Mouse (Mus musculus): ENCODE results near the gene Uchl3. TPM values are rescaled to one million over a fixed set of nuclear protein-coding genes. Genes with fewer than 3 reads are reported as not detected.

Uchl3 gene
- polyA plus RNA-seq, 1 experiment from 2014 or later: 104 TPM

- 86% methylated on average over 6 of the region's 6 CpGs for WGBS
- no peak overlapping the region for H3K9ac ChIP-seq
- H3K27ac ChIP-seq (ENCODE audit: poor library complexity, severe bottlenecking): no peak overlapping the region
- H3K36me3 ChIP-seq: peaks cover 28% of the 10 kb centered on the region
- no peak overlapping the region for H3K4me3 ChIP-seq
- no peak for ATAC-seq (ENCODE audit: insufficient number of reproducible peaks, low FRiP score)
- no peak overlapping the region for H3K4me2 ChIP-seq
- H3K27me3 ChIP-seq (replicated peaks): no peaks in the 10 kb centered on the region
- H3K9me3 ChIP-seq (replicated peaks): no peaks in the 10 kb centered on the region
- H3K4me1 ChIP-seq (replicated peaks): no peaks in the 10 kb centered on the region
Observed at GRCm38 (mm10) chr14:101637381-101637780, 16.4 kb upstream of the Uchl3 start.

GRCm38 (mm10) chr14:101640153-101640843 lies 13.5 kb upstream of the Uchl3 start, which contains the start of gene Commd6:
Commd6 (minus strand) TSS chr14:101640686.
- H3K4me3 ChIP-seq: peak within 1 kb of the TSS; percentile 79
- no peaks in the 10 kb centered on the region for H3K4me1 ChIP-seq (replicated peaks)
- H3K9me3 ChIP-seq (replicated peaks): no peaks in the 10 kb centered on the region
- ATAC-seq (ENCODE audit: insufficient number of reproducible peaks, low FRiP score): peak; percentile 97
- H3K27me3 ChIP-seq (replicated peaks): no peaks in the 10 kb centered on the region
- peak within 1 kb of the TSS; percentile 71 for H3K27ac ChIP-seq (ENCODE audit: poor library complexity, severe bottlenecking)
- H3K36me3 ChIP-seq: peaks cover 5% of the 10 kb centered on the region; the same call in 1 of the 2 replicates
- WGBS: under 1% methylated on average over 38 of the region's 39 CpGs
- H3K9ac ChIP-seq: peak within 1 kb of the TSS; percentile 82
- H3K4me2 ChIP-seq: peak within 1 kb of the TSS; percentile 94

GRCm38 (mm10) chr14:101644948-101645347 lies 8.8 kb upstream of the Uchl3 start:
- Histone ChIP-seq H3K4me3 (no peak overlapping the region), H3K27ac (ENCODE audit: poor library complexity, severe bottlenecking) (no peak overlapping the region), H3K4me2 (no peak overlapping the region), H3K4me1 (replicated peaks) (no peaks in the 10 kb centered on the region), H3K9me3 (replicated peaks) (no peaks in the 10 kb centered on the region), H3K36me3 (no peaks in the 10 kb centered on the region), H3K9ac (no peak overlapping the region), H3K27me3 (replicated peaks) (no peaks in the 10 kb centered on the region)
- WGBS: 64% methylated on average over 1 of the region's 1 CpGs
- ATAC-seq (ENCODE audit: insufficient number of reproducible peaks, low FRiP score): no peak

- WGBS: 77% methylated on average over 4 of the region's 4 CpGs
- no peak overlapping the region for H3K9ac ChIP-seq
- H3K27ac ChIP-seq (ENCODE audit: poor library complexity, severe bottlenecking): no peak overlapping the region
- H3K4me2 ChIP-seq: no peak overlapping the region
- no peak for ATAC-seq (ENCODE audit: insufficient number of reproducible peaks, low FRiP score)
- H3K27me3 ChIP-seq (replicated peaks): no peaks in the 10 kb centered on the region
- H3K9me3 ChIP-seq (replicated peaks): no peaks in the 10 kb centered on the region
- H3K36me3 ChIP-seq: no peaks in the 10 kb centered on the region
- peaks cover 3% of the 10 kb centered on the region; the same call in 1 of the 2 replicates for H3K4me1 ChIP-seq (replicated peaks)
- H3K4me3 ChIP-seq: no peak overlapping the region
Observed at GRCm38 (mm10) chr14:101650551-101650950, 3.2 kb upstream of the Uchl3 start.

- Histone ChIP-seq H3K4me2 (no peak overlapping the region), H3K9me3 (replicated peaks) (no peaks in the 10 kb centered on the region), H3K9ac (no peak overlapping the region), H3K4me1 (replicated peaks) (peaks cover 3% of the 10 kb centered on the region; the same call in 1 of the 2 replicates), H3K4me3 (no peak overlapping the region), H3K27me3 (replicated peaks) (no peaks in the 10 kb centered on the region), H3K36me3 (no peaks in the 10 kb centered on the region), H3K27ac (ENCODE audit: poor library complexity, severe bottlenecking) (no peak overlapping the region)
- WGBS: 84% methylated on average over 6 of the region's 6 CpGs
- ATAC-seq (ENCODE audit: insufficient number of reproducible peaks, low FRiP score): no peak
Observed at GRCm38 (mm10) chr14:101652571-101652970, 1.2 kb upstream of the Uchl3 start.

GRCm38 (mm10) chr14:101654526-101654909 lies 751 bp downstream of the Uchl3 start:
- peak overlapping the region; percentile 97 for H3K4me2 ChIP-seq
- peak overlapping the region; percentile 89 for H3K4me3 ChIP-seq
- 0 out of 2 replicates have a peak, but pooled peaks have one; percentile 8 for ATAC-seq (ENCODE audit: insufficient number of reproducible peaks, low FRiP score)
- H3K9me3 ChIP-seq (replicated peaks): no peaks in the 10 kb centered on the region
- no peak overlapping the region for H3K27ac ChIP-seq (ENCODE audit: poor library complexity, severe bottlenecking)
- WGBS: 1% methylated on average over 10 of the region's 10 CpGs
- no peaks in the 10 kb centered on the region for H3K27me3 ChIP-seq (replicated peaks)
- peak overlapping the region; percentile 87 for H3K9ac ChIP-seq
- H3K4me1 ChIP-seq (replicated peaks): peaks cover 3% of the 10 kb centered on the region; the same call in 1 of the 2 replicates
- H3K36me3 ChIP-seq: 0 out of 2 replicates have a peak, but pooled peaks cover 3% of the 10 kb centered on the region

- 65% methylated on average over 10 of the region's 10 CpGs for WGBS
- Histone ChIP-seq H3K9me3 (replicated peaks) (no peaks in the 10 kb centered on the region), H3K4me3 (no peak overlapping the region), H3K4me2 (no peak overlapping the region), H3K4me1 (replicated peaks) (peaks cover 3% of the 10 kb centered on the region; the same call in 1 of the 2 replicates), H3K9ac (no peak overlapping the region), H3K27me3 (replicated peaks) (no peaks in the 10 kb centered on the region), H3K27ac (ENCODE audit: poor library complexity, severe bottlenecking) (no peak overlapping the region), H3K36me3 (peaks cover 8% of the 10 kb centered on the region; the same call in 1 of the 2 replicates)
- ATAC-seq (ENCODE audit: insufficient number of reproducible peaks, low FRiP score): no peak
Observed at GRCm38 (mm10) chr14:101656307-101656706, 2.5 kb downstream of the Uchl3 start.

GRCm38 (mm10) chr14:101661654-101662412 lies 8.1 kb downstream of the Uchl3 start:
- Histone ChIP-seq H3K27ac (ENCODE audit: poor library complexity, severe bottlenecking) (no peak overlapping the region), H3K27me3 (replicated peaks) (no peaks in the 10 kb centered on the region), H3K36me3 (peaks cover 13% of the 10 kb centered on the region; the same call in 1 of the 2 replicates), H3K4me1 (replicated peaks) (peaks cover 3% of the 10 kb centered on the region; the same call in 1 of the 2 replicates), H3K4me2 (no peak overlapping the region), H3K9ac (no peak overlapping the region), H3K4me3 (no peak overlapping the region), H3K9me3 (replicated peaks) (no peaks in the 10 kb centered on the region)
- WGBS: 81% methylated on average over 3 of the region's 3 CpGs
- ATAC-seq (ENCODE audit: insufficient number of reproducible peaks, low FRiP score): no peak

- no peak for ATAC-seq (ENCODE audit: insufficient number of reproducible peaks, low FRiP score)
- no peak overlapping the region for H3K9ac ChIP-seq
- H3K4me3 ChIP-seq: no peak overlapping the region
- H3K9me3 ChIP-seq (replicated peaks): no peaks in the 10 kb centered on the region
- peaks cover 21% of the 10 kb centered on the region for H3K36me3 ChIP-seq
- no peak overlapping the region for H3K27ac ChIP-seq (ENCODE audit: poor library complexity, severe bottlenecking)
- peaks cover 3% of the 10 kb centered on the region; the same call in 1 of the 2 replicates for H3K4me1 ChIP-seq (replicated peaks)
- 75% methylated on average over 3 of the region's 3 CpGs for WGBS
- H3K4me2 ChIP-seq: no peak overlapping the region
- H3K27me3 ChIP-seq (replicated peaks): no peaks in the 10 kb centered on the region
Observed at GRCm38 (mm10) chr14:101664274-101664673, 10.5 kb downstream of the Uchl3 start.

GRCm38 (mm10) chr14:101666056-101666455 lies 12.3 kb downstream of the Uchl3 start:
- H3K27me3 ChIP-seq (replicated peaks): no peaks in the 10 kb centered on the region
- no peak for ATAC-seq (ENCODE audit: insufficient number of reproducible peaks, low FRiP score)
- no peak overlapping the region for H3K9ac ChIP-seq
- H3K4me1 ChIP-seq (replicated peaks): peaks cover 3% of the 10 kb centered on the region; the same call in 1 of the 2 replicates
- WGBS: 84% methylated on average over 7 of the region's 7 CpGs
- H3K9me3 ChIP-seq (replicated peaks): no peaks in the 10 kb centered on the region
- H3K27ac ChIP-seq (ENCODE audit: poor library complexity, severe bottlenecking): no peak overlapping the region
- no peak overlapping the region for H3K4me3 ChIP-seq
- H3K36me3 ChIP-seq: peaks cover 16% of the 10 kb centered on the region
- no peak overlapping the region for H3K4me2 ChIP-seq

GRCm38 (mm10) chr14:101666536-101666935 lies 12.8 kb downstream of the Uchl3 start:
- ATAC-seq (ENCODE audit: insufficient number of reproducible peaks, low FRiP score): no peak
- no peak overlapping the region for H3K9ac ChIP-seq
- no peak overlapping the region for H3K4me3 ChIP-seq
- H3K27me3 ChIP-seq (replicated peaks): no peaks in the 10 kb centered on the region
- peaks cover 3% of the 10 kb centered on the region; the same call in 1 of the 2 replicates for H3K4me1 ChIP-seq (replicated peaks)
- H3K9me3 ChIP-seq (replicated peaks): no peaks in the 10 kb centered on the region
- peaks cover 16% of the 10 kb centered on the region for H3K36me3 ChIP-seq
- H3K4me2 ChIP-seq: no peak overlapping the region
- WGBS: 84% methylated on average over 5 of the region's 5 CpGs
- no peak overlapping the region for H3K27ac ChIP-seq (ENCODE audit: poor library complexity, severe bottlenecking)
